Mouse (Mus musculus) limb, embryonic 14.5 days (tissue): Measurements from ENCODE around the gene Nedd4. TPM values are rescaled to one million over a fixed set of nuclear protein-coding genes. Genes with fewer than 3 reads are reported as not detected.

Source experiments
- ATAC-seq: fragments of 200-750 bp; cut with Nextera tagmentation; 2 replicates; pipeline ENCODE4 v1.8.0; 2017; ENCODE audit warnings: low read depth, moderate number of reproducible peaks, moderate TSS enrichment; ENCODE audit not compliant: low FRiP score
- DNase-seq: peaks from one replicate; pipeline ENCODE4 v3.0.0-alpha.2; 2015; ENCODE audit warnings: low spot score
- H3K27ac ChIP-seq: fragments of 300-500 bp; sonication (generic); replicated peaks from 2 replicates; pipeline ENCODE4 v1.5.1; 2014; ENCODE audit warnings: low read depth, mild to moderate bottlenecking, low read length, moderate library complexity, mixed read lengths
- H3K27me3 ChIP-seq: fragments of 300-500 bp; sonication (generic); 2 replicates; pipeline ENCODE4 v1.6.1; 2014; ENCODE audit warnings: low read length, mixed read lengths; ENCODE audit not compliant: control insufficient read depth, insufficient read depth
- H3K36me3 ChIP-seq: fragments of 300-500 bp; sonication (generic); 2 replicates; pipeline ENCODE4 v1.6.1; 2014; ENCODE audit warnings: mild to moderate bottlenecking, low read length, moderate library complexity, mixed read lengths; ENCODE audit not compliant: control insufficient read depth, insufficient read depth
- H3K4me1 ChIP-seq: fragments of 300-500 bp; sonication (generic); 2 replicates; pipeline ENCODE4 v1.6.1; 2014; ENCODE audit warnings: antibody characterized with exemption, low read length, mixed read lengths; ENCODE audit not compliant: control insufficient read depth, insufficient read depth
- H3K4me2 ChIP-seq: fragments of 300-500 bp; sonication (generic); replicated peaks from 2 replicates; pipeline ENCODE4 v1.6.1; 2014; ENCODE audit warnings: low read depth, mild to moderate bottlenecking, low read length, moderate library complexity; ENCODE audit not compliant: severe bottlenecking
- H3K4me3 ChIP-seq: fragments of 300-500 bp; sonication (generic); replicated peaks from 2 replicates; pipeline ENCODE4 v1.5.1; 2014; ENCODE audit warnings: low read length
- H3K9ac ChIP-seq: fragments of 300-500 bp; sonication (generic); 2 replicates; pipeline ENCODE4 v1.6.1; 2014; ENCODE audit warnings: mild to moderate bottlenecking, low read depth, low read length, moderate library complexity; ENCODE audit not compliant: severe bottlenecking
- H3K9me3 ChIP-seq: fragments of 300-500 bp; sonication (generic); 2 replicates; pipeline ENCODE4 v1.6.1; 2016; ENCODE audit warnings: low read length; ENCODE audit not compliant: control insufficient read depth
- POLR2A ChIP-seq: fragments of 200-500 bp; IDR thresholded peaks from 2 replicates; pipeline ENCODE4 v1.8.0; 2012; ENCODE audit warnings: inconsistent platforms, mild to moderate bottlenecking, moderate library complexity, borderline replicate concordance; ENCODE audit not compliant: insufficient read depth, insufficient read length; ENCODE audit errors: extremely low read depth
- WGBS: fragments of 180-500 bp; shearing (Covaris S2); extraction: QIAGEN DNeasy Blood & Tissue Kit; methylation state at CpG from one replicate; pipeline ENCODE4 v1.1.7; 2014; 5-methylcytosine and 5-hydroxymethylcytosine counted together
- polyA plus RNA-seq, 2 experiments: library from polyadenylated mRNA; depleted of rRNA in 1 of 2; stranded (reverse) in 1 of 2; unstranded in 1 of 2; fragments of >200 nt; fragmentation: Nextera tagmentation in 1 of 2; extraction: Ambion mirVana in 1 of 2; gene quantifications; 2 replicates each; pipeline versions ENCODE4 v1.2.1 to v1.2.3; 2012 to 2014

The Nedd4 gene
- polyA plus RNA-seq, 2 experiments, result 684 to 859 TPM

- no peaks in the 10 kb centered on the region for H3K27me3 ChIP-seq
- peak overlapping the region; percentile 81; the same call in 1 of the 2 replicates for H3K4me2 ChIP-seq
- H3K4me3 ChIP-seq, result no peak overlapping the region
- H3K27ac ChIP-seq, result peak overlapping the region; percentile 63
- no peaks in the 10 kb centered on the region for H3K9me3 ChIP-seq
- WGBS, result 30% methylated on average over 1 of the region's 1 CpGs
- DNase-seq, result no peak
- no peak for ATAC-seq
- peaks cover 20% of the 10 kb centered on the region for H3K36me3 ChIP-seq
- H3K4me1 ChIP-seq, result peaks cover 17% of the 10 kb centered on the region; the same call in 1 of the 2 replicates
- no peak overlapping the region for H3K9ac ChIP-seq
- TF ChIP-seq POLR2A, result no peak
Observed at GRCm38 (mm10) chr9:72660911-72661310, 1.2 kb upstream of the Nedd4 start.

GRCm38 (mm10) chr9:72661561-72661894 is 618 bp upstream of the Nedd4 start:
- peak overlapping the region; percentile 100 for H3K9ac ChIP-seq
- peak overlapping the region; percentile 81 for H3K4me2 ChIP-seq
- no peaks in the 10 kb centered on the region for H3K27me3 ChIP-seq
- ATAC-seq (no peak), DNase-seq (no peak)
- peak overlapping the region; percentile 100 for H3K27ac ChIP-seq
- H3K36me3 ChIP-seq, result peaks cover 25% of the 10 kb centered on the region
- TF ChIP-seq POLR2A, result no peak
- no peaks in the 10 kb centered on the region for H3K9me3 ChIP-seq
- peak overlapping the region; percentile 96 for H3K4me3 ChIP-seq
- WGBS, result under 1% methylated on average over 13 of the region's 13 CpGs
- peaks cover 21% of the 10 kb centered on the region; the same call in 1 of the 2 replicates for H3K4me1 ChIP-seq

GRCm38 (mm10) chr9:72662691-72663533 is 766 bp downstream of the Nedd4 start:
- Histone ChIP-seq H3K9me3 (no peaks in the 10 kb centered on the region), H3K27me3 (no peaks in the 10 kb centered on the region), H3K4me2 (peak overlapping the region; percentile 81), H3K4me1 (peaks cover 29% of the 10 kb centered on the region; the same call in 1 of the 2 replicates), H3K27ac (peak overlapping the region; percentile 100), H3K9ac (peak overlapping the region; percentile 100), H3K4me3 (peak overlapping the region; percentile 96), H3K36me3 (peaks cover 39% of the 10 kb centered on the region)
- WGBS, result 1% methylated on average over 42 of the region's 55 CpGs
- DNase-seq (peak; percentile 90), ATAC-seq (peak; percentile 48)
- TF ChIP-seq POLR2A, result peak; percentile 91; the same call in 1 of the 2 replicates

GRCm38 (mm10) chr9:72663534-72663918 is 1.4 kb downstream of the Nedd4 start:
- 5% methylated on average over 10 of the region's 10 CpGs for WGBS
- Histone ChIP-seq H3K9me3 (no peaks in the 10 kb centered on the region), H3K36me3 (peaks cover 40% of the 10 kb centered on the region), H3K4me2 (peak overlapping the region; percentile 81), H3K4me3 (peak overlapping the region; percentile 96), H3K27ac (peak overlapping the region; percentile 100), H3K4me1 (peaks cover 29% of the 10 kb centered on the region; the same call in 1 of the 2 replicates), H3K9ac (peak overlapping the region; percentile 100), H3K27me3 (no peaks in the 10 kb centered on the region)
- DNase-seq (no peak), ATAC-seq (no peak)
- no peak for TF ChIP-seq POLR2A

GRCm38 (mm10) chr9:72664409-72665351 is 2.5 kb downstream of the Nedd4 start:
- H3K4me1 ChIP-seq, result peaks cover 32% of the 10 kb centered on the region
- peak overlapping the region; percentile 81 for H3K4me2 ChIP-seq
- no peaks in the 10 kb centered on the region for H3K9me3 ChIP-seq
- DNase-seq (no peak), ATAC-seq (no peak)
- 33% methylated on average over 12 of the region's 12 CpGs for WGBS
- peaks cover 50% of the 10 kb centered on the region for H3K36me3 ChIP-seq
- peak overlapping the region; percentile 100 for H3K9ac ChIP-seq
- peak overlapping the region; percentile 40 for H3K27ac ChIP-seq
- peak overlapping the region; percentile 96 for H3K4me3 ChIP-seq
- no peak for TF ChIP-seq POLR2A
- H3K27me3 ChIP-seq, result no peaks in the 10 kb centered on the region
